Comparison of ENCODE assay signal across 20 mouse cellular contexts in genomic region chr4:148785053-148785567, GRCm38 (mm10). TPM values are rescaled to one million over a fixed set of nuclear protein-coding genes. Genes with fewer than 3 reads are reported as not detected.
DNase-seq lines count a peak whose midpoint lies in the region; ATAC-seq and TF ChIP-seq lines count a peak whose summit lies in the region.
"Had no signal": no experiment of that assay in that cellular context is flagged by ENCODE, and none has a peak within 500 bp of the region (broad histone marks: within the 10 kb centered on the region; RNA-seq: fewer than 3 reads in every experiment).

No protein-coding gene starts in this region.

- no peaks in the 10 kb centered on the region for H3K9me3 ChIP-seq in heart, embryonic 11.5 days (replicated peaks; ENCODE audit: control insufficient read depth, low read length)
- no peaks in the 10 kb centered on the region for H3K9me3 ChIP-seq in heart, embryonic 15.5 days (replicated peaks)
- H3K9me3 ChIP-seq in intestine, embryonic 15.5 days = no peaks in the 10 kb centered on the region
- H3K9me3 ChIP-seq in stomach, postnatal 0 days (ENCODE audit: control insufficient read depth, low read length) = no peaks in the 10 kb centered on the region
- H3K9me3 ChIP-seq: embryonic facial prominence, embryonic 15.5 days; forebrain, embryonic 10.5 days; hindbrain, embryonic 15.5 days; kidney, embryonic 15.5 days had no signal

- peak overlapping the region; percentile 89; the same call in 1 of the 2 replicates for H3K27ac ChIP-seq in heart, embryonic 11.5 days (ENCODE audit: low read depth, low read length)
- H3K27ac ChIP-seq in heart, embryonic 15.5 days = peak overlapping the region; percentile 90
- H3K27ac ChIP-seq in intestine, embryonic 15.5 days = no peak overlapping the region
- peak overlapping the region; percentile 49; the same call in 1 of the 2 replicates for H3K27ac ChIP-seq in stomach, postnatal 0 days (replicated peaks)
- H3K27ac ChIP-seq: embryonic facial prominence, embryonic 15.5 days; hindbrain, embryonic 15.5 days; kidney, embryonic 15.5 days had no signal

- TF ChIP-seq CTCF in stomach, postnatal 0 days (IDR thresholded peaks at IDR 0.05; ENCODE audit: low read depth) = no peak

- no peaks in the 10 kb centered on the region for H3K36me3 ChIP-seq in heart, embryonic 11.5 days (ENCODE audit: control insufficient read depth, insufficient read depth, low read length)
- H3K36me3 ChIP-seq in heart, embryonic 15.5 days = no peaks in the 10 kb centered on the region
- H3K36me3 ChIP-seq in intestine, embryonic 15.5 days = no peaks in the 10 kb centered on the region
- H3K36me3 ChIP-seq in stomach, postnatal 0 days (ENCODE audit: control insufficient read depth, insufficient read depth, low read length) = no peaks in the 10 kb centered on the region
- H3K36me3 ChIP-seq: embryonic facial prominence, embryonic 15.5 days; forebrain, embryonic 10.5 days; hindbrain, embryonic 15.5 days; kidney, embryonic 15.5 days had no signal

- WGBS in heart, embryonic 11.5 days (ENCODE audit: insufficient replicate concordance) = 55% methylated on average over 6 of the region's 6 CpGs
- WGBS in heart, embryonic 15.5 days = 48% methylated on average over 6 of the region's 6 CpGs
- 76% methylated on average over 6 of the region's 6 CpGs for WGBS in intestine, embryonic 15.5 days
- 68% methylated on average over 6 of the region's 6 CpGs for WGBS in stomach, postnatal 0 days

- H3K4me1 ChIP-seq in heart, embryonic 11.5 days (ENCODE audit: control insufficient read depth, insufficient read depth, low read length) = peaks cover 30% of the 10 kb centered on the region
- H3K4me1 ChIP-seq in heart, embryonic 15.5 days (replicated peaks) = peaks cover 43% of the 10 kb centered on the region
- H3K4me1 ChIP-seq in intestine, embryonic 15.5 days (replicated peaks) = no peaks in the 10 kb centered on the region; the same call in 1 of the 2 replicates
- no peaks in the 10 kb centered on the region; the same call in 1 of the 2 replicates for H3K4me1 ChIP-seq in stomach, postnatal 0 days (replicated peaks; ENCODE audit: control insufficient read depth, insufficient read depth)
- H3K4me1 ChIP-seq: hindbrain, embryonic 15.5 days had no signal

- no peak overlapping the region for H3K4me3 ChIP-seq in heart, embryonic 11.5 days (ENCODE audit: low read depth, low read length)
- no peak overlapping the region for H3K4me3 ChIP-seq in heart, embryonic 15.5 days
- H3K4me3 ChIP-seq in intestine, embryonic 15.5 days (replicated peaks) = no peak overlapping the region
- H3K4me3 ChIP-seq in stomach, postnatal 0 days (ENCODE audit: low read depth, low read length) = no peak overlapping the region
- H3K4me3 ChIP-seq: embryonic facial prominence, embryonic 15.5 days; erythroblast, embryonic 14.5 days; forebrain, embryonic 10.5 days; hindbrain, embryonic 15.5 days; kidney, embryonic 15.5 days had no signal

- DNase-seq in heart, postnatal 4 days = no peak
- DNase-seq in heart, adult 8-10 months (ENCODE audit: low spot score) = no peak
- DNase-seq in stomach, postnatal 0 days (ENCODE audit: low spot score) = peak; percentile 63
- no peak for DNase-seq in frontal cortex, postnatal 25 days (ENCODE audit: low spot score in 2 of 2)
- no peak for DNase-seq in thymus, postnatal 14 days
- DNase-seq: adrenal gland, adult 8-10 months; adrenal gland, postnatal 36 days; cerebellum, adult 2 months; cerebellum, postnatal 10 days; gastrocnemius, postnatal 10 days; kidney, adult 2 months had no signal

- no peak overlapping the region for H3K4me2 ChIP-seq in heart, embryonic 11.5 days
- H3K4me2 ChIP-seq in heart, embryonic 15.5 days = no peak overlapping the region
- no peak overlapping the region for H3K4me2 ChIP-seq in intestine, embryonic 15.5 days (replicated peaks)
- no peak overlapping the region for H3K4me2 ChIP-seq in stomach, postnatal 0 days (replicated peaks; ENCODE audit: low read depth)
- H3K4me2 ChIP-seq: embryonic facial prominence, embryonic 15.5 days; hindbrain, embryonic 15.5 days; kidney, embryonic 15.5 days had no signal

- H3K27me3 ChIP-seq in heart, embryonic 11.5 days (ENCODE audit: control insufficient read depth, insufficient read depth, low read length) = no peaks in the 10 kb centered on the region
- H3K27me3 ChIP-seq in heart, embryonic 15.5 days = no peaks in the 10 kb centered on the region
- H3K27me3 ChIP-seq in intestine, embryonic 15.5 days (replicated peaks) = peaks cover 32% of the 10 kb centered on the region
- no peaks in the 10 kb centered on the region for H3K27me3 ChIP-seq in stomach, postnatal 0 days (ENCODE audit: control insufficient read depth, insufficient read depth, low read length)

- no peak overlapping the region for H3K9ac ChIP-seq in heart, embryonic 11.5 days (ENCODE audit: low read depth, low read length)
- no peak overlapping the region for H3K9ac ChIP-seq in heart, embryonic 15.5 days
- H3K9ac ChIP-seq in intestine, embryonic 15.5 days = no peak overlapping the region
- no peak overlapping the region; the same call in 1 of the 2 replicates for H3K9ac ChIP-seq in stomach, postnatal 0 days (ENCODE audit: low read length)
- H3K9ac ChIP-seq: embryonic facial prominence, embryonic 15.5 days; hindbrain, embryonic 15.5 days; kidney, embryonic 15.5 days had no signal

- no peak for TF ChIP-seq EP300 in stomach, postnatal 0 days (optimal IDR thresholded peaks at IDR 0.05)

- ATAC-seq in heart, embryonic 11.5 days (replicated peaks; ENCODE audit: insufficient number of reproducible peaks, low FRiP score, low TSS enrichment) = no peak
- ATAC-seq in heart, embryonic 15.5 days (replicated peaks; ENCODE audit: insufficient number of reproducible peaks, insufficient read depth, low FRiP score, low read depth) = no peak
- peak; percentile 64 for ATAC-seq in intestine, embryonic 15.5 days
- ATAC-seq in stomach, postnatal 0 days (ENCODE audit: low FRiP score, low TSS enrichment) = 0 out of 2 replicates have a peak, but pooled peaks have one; percentile 5
- ATAC-seq: forebrain, embryonic 14.5 days had no signal

RNA-seq across cellular contexts. Expression of gene Casz1, which starts 19.1 kb away (rescaled TPM):
- polyA plus RNA-seq in heart, embryonic 11.5 days (2014; fragmentation: Nextera tagmentation; extraction: Ambion mirVana) = 15.1 and 19.9 TPM in 2 replicates
- 10 to 100 TPM; 79.5 to 82.9 TPM for total RNA-seq in heart, postnatal 4 days (2021)
- 20.7 and 22.6 TPM in 2 replicates for polyA plus RNA-seq in heart, embryonic 15.5 days (2015; fragmentation: Nextera tagmentation; extraction: Ambion mirVana)
- total RNA-seq in heart, adult 8-10 months (2022) = 10 to 100 TPM; 40.6 to 49.5 (median 47.3) TPM
- 4.4 and 6.0 TPM in 2 replicates for polyA plus RNA-seq in intestine, embryonic 15.5 days (2015; fragmentation: Nextera tagmentation; extraction: Ambion mirVana)
- polyA plus RNA-seq in stomach, postnatal 0 days (2015; fragmentation: Nextera tagmentation; extraction: Ambion mirVana) = 9.4 and 10.3 TPM in 2 replicates

Comparison
In these comparisons a context has a peak if more than half of its experiments do, and no peak if none do; other contexts are left out.
1. ATAC-seq: peak in intestine, embryonic 15.5 days (single experiment) and stomach, postnatal 0 days (single experiment); none in heart, embryonic 11.5 days (single experiment) and heart, embryonic 15.5 days (single experiment).